Mouse (Mus musculus) spleen, adult 18-20 months (tissue): ENCODE data around the gene 2900026A02Rik.

ENCODE experiments used
- DNase-seq, 2 experiments: peaks; one replicate each; pipeline ENCODE4 v3.0.0; 2022; ENCODE audit warnings: mixed read lengths in 2 of 2

The 2900026A02Rik gene

GRCm38 (mm10) chr5:113146656-113147055, 74.4 kb downstream of the 2900026A02Rik start:
- no peak for DNase-seq

DNA sequence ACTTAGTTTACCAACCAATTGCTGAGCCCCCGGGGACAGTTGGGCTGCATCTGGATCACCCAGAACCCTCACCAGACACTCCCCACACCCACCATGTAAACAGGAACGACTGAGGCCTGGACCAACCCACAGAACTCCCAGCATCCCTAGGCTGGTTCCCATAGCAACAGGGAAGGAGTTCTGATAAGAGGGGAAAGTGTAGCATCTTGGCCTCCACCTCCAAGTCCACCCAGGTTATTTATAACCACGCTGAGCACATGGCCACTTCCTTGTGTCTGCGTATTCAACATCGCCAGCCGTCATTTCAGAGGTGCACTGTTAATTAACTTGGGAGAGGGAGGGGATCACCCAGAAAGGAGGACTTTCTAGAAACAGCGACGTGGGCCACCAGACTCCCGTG, 75.9 kb downstream of the 2900026A02Rik start:
- DNase-seq = no peak

- no peak for DNase-seq
Observed at GRCm38 (mm10) chr5:113142486-113142885, 78.5 kb downstream of the 2900026A02Rik start.

DNA sequence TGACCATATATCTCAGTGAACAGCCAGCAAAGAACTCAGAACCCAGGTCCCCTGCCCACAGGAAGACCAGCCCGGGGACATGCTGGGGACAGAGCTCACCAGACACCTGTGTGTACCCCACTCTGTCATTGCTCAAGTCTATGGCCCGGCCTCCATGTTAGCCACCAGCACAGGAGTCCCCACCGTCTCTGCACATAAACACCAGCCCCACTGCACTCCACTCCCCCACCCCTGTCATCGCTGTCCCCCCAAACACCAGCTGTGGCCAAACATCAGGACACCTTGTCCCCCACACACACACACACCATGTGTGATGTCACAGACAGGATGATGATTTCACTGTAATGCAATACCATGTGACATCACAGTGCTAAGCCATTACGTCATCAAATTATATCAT, 79.0 kb downstream of the 2900026A02Rik start:
- no peak for DNase-seq

- no peak for DNase-seq
Observed at GRCm38 (mm10) chr5:113140872-113141271, 80.2 kb downstream of the 2900026A02Rik start.

DNA sequence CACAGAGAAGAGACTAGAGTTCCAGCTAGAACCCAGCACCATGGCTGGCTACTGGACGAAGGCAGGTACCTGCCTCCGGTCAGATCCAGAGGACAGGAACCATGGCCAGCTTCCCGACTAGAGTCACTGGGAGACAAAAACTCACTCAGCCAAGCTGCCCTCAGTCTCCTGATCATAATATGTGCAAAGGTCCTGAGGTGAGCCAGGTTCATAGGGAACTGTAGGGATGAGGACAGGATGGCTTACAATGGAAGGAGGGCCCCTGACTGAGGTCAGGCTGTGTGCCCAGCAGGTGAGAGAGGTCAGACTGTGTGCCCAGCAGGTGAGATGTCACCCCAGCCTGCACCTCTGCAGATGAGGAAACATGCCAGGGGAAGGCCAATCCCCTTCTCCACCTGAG, 81.0 kb downstream of the 2900026A02Rik start:
- DNase-seq = no peak

DNA sequence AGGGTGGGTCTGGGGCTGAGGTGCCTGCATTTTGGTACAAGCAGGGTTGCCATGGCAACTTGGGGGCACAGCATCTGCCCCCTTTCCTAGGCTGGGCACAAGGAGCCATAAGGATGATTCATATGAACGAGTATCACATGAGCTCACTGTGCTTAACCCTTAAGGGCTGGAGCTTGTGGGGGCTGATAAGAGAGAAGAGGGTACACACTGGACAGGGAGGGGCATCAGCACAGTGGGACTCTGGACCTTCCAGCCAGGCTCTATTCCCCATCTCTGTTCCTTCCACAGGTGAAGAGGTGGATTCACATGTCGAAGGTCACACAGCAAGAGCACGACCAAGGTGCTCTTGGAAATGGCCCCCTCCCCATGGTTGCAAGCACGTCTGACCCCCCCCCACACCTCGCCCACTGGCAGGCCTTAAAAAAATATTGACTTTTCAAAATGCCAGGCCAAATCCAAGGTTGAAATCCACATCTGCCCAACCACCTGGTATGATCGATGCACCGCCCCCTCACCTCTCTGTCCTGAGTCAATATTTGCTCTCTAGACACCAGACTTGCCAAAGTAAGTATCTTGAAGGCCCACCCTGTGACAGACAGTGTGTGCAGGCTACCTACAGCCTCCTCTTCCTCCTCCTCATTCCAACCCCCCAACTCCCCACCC, 81.8 kb downstream of the 2900026A02Rik start:
- DNase-seq = no peak

GRCm38 (mm10) chr5:113138319-113139063, 82.5 kb downstream of the 2900026A02Rik start:
- DNase-seq = no peak

GRCm38 (mm10) chr5:113137691-113138318, 83.2 kb downstream of the 2900026A02Rik start:
- DNase-seq = no peak

- no peak for DNase-seq
Observed at GRCm38 (mm10) chr5:113136951-113137487, 84.0 kb downstream of the 2900026A02Rik start.

GRCm38 (mm10) chr5:113135513-113135912, 85.5 kb downstream of the 2900026A02Rik start:
- no peak for DNase-seq

GRCm38 (mm10) chr5:113133722-113134710, 87.0 kb downstream of the 2900026A02Rik start:
- DNase-seq = no peak

DNA sequence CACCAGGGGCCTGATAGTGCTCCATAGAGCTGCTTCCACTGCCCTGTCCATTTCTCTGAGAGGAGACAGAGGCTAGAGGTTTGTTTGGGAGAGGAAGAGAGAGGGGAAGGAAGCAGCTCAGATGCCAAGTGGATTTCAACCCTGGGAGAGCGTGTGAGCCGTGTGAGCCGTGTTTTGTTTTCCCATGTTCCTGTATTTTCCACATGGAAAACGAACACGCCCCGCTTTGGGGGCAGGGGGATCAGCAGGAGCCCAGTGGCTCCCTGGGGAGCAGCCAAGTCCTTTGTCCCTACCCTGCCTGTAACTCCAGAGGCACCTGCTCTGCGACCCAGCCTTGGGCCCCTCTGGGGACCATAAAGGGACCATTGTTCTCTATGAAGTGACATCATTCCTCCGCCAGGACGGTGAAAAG, 88.0 kb downstream of the 2900026A02Rik start:
- no peak for DNase-seq

DNA sequence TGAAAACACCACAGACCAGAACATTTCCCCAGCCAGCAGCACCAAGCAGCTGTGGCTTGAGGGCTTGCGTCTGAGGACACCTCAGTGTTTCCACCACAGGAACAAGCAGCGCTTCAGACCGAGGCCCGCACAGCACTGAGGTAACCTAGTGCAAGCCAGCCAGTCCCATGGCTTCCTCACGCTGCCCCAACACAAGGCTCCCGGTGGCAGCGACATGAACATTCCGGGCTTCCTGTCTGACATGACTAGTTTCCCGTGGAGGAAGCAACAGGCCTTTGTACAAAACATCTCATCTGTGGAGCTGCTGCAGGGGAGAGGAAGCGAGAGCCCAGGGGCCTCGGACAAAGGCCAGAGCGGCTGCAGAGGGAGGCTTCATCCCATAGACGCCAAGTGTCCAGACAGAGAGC, 88.4 kb downstream of the 2900026A02Rik start:
- DNase-seq = no peak

DNA sequence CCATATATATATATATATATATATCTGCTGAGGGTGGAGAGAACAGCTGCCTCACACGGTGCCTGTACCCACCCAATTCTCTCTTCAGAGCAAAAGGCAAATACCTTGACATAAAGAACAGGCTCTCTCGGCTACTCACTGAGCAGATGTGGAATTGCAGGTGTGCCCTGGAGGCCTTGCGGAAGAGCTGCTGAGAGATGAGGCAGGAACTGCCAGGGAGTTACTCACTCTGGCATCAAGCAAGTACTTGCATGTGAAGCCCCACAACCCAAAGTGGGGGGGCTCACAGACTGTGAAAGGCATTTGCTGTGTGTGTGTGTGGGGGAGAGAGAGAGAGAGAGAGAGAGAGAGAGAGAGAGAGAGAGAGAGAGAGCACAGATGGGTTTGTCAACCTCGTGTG, 92.6 kb downstream of the 2900026A02Rik start:
- DNase-seq = no peak

GRCm38 (mm10) chr5:113126476-113126875, 94.6 kb downstream of the 2900026A02Rik start:
- no peak for DNase-seq

DNA sequence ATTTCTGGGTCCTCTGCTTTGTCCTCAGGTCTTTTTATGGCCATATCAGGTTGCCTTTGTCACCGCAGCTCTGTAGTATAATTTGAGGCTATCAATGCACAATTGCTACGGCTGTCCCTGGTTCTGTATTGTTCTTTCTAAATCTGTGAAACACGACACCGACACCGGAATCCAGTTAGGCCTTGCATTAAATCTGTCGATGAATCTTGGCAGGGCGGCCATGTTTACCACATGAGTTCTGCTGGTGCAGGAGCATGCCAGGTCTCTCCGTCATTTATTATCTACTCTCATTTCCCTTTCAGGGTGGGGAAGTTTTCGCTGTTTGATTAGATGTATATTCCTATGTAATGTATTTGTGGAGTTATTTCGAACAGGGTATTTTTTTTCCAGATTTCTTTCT, 97.3 kb downstream of the 2900026A02Rik start:
- DNase-seq = no peak

- DNase-seq = no peak
Observed at GRCm38 (mm10) chr5:113122326-113123054, 98.5 kb downstream of the 2900026A02Rik start.

DNA sequence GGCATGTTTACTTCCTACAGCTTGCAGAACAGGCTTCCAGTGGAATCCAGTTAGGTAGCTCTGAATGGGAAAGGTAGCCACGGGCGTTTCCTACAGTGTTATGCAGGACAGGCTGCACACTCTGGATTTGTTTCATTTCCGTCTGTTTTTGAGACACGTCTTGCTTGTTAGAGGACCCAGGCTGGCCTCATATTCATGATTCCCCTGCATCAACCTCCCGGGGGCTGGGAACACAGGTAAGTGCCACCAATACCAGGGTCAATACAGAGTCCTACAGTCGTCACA, 99.5 kb downstream of the 2900026A02Rik start:
- no peak for DNase-seq

GRCm38 (mm10) chr5:113120741-113121590, 100.1 kb downstream of the 2900026A02Rik start:
- no peak for DNase-seq
